Mouse (Mus musculus): ENCODE data around the gene Mettl13. TPM values are rescaled to one million over a fixed set of nuclear protein-coding genes. Genes with fewer than 3 reads are reported as not detected.

Mettl13 gene
- polyA plus RNA-seq (2015; fragmentation: Illumina TruSeq; extraction: RNeasy Lipid Tissue Mini Kit (QIAGEN cat#74804); ENCODE audit: insufficient read depth, low read depth, low replicate concordance) = 2.5 TPM

GRCm38 (mm10) chr1:162548016-162548916 is at the start of gene Mettl13:
Mettl13 (minus strand) TSS chr1:162548551.

GRCm38 (mm10) chr1:162570260-162570748 is 22.0 kb upstream of the Mettl13 start, which contains the start of gene Vamp4:
Vamp4 (plus strand) TSS chr1:162570515.

Other genes with a start within 250 kb of the Mettl13 start
- gene Dnm3, start 70.5 kb downstream of the Mettl13 start, polyA plus RNA-seq (2015; fragmentation: Illumina TruSeq; extraction: RNeasy Lipid Tissue Mini Kit (QIAGEN cat#74804); ENCODE audit: insufficient read depth, low read depth, low replicate concordance) = 2.7 TPM
- gene Vamp4, start 22.0 kb upstream of the Mettl13 start, polyA plus RNA-seq (2015; fragmentation: Illumina TruSeq; extraction: RNeasy Lipid Tissue Mini Kit (QIAGEN cat#74804); ENCODE audit: insufficient read depth, low read depth, low replicate concordance) = 10.5 TPM
- 0.39 TPM for gene Myoc, start 90.6 kb upstream of the Mettl13 start, polyA plus RNA-seq (2015; fragmentation: Illumina TruSeq; extraction: RNeasy Lipid Tissue Mini Kit (QIAGEN cat#74804); ENCODE audit: insufficient read depth, low read depth, low replicate concordance)
- gene Myocos, start 109.7 kb upstream of the Mettl13 start, polyA plus RNA-seq (2015; fragmentation: Illumina TruSeq; extraction: RNeasy Lipid Tissue Mini Kit (QIAGEN cat#74804); ENCODE audit: insufficient read depth, low read depth, low replicate concordance) = not detected
- gene Prrc2c, start 192.0 kb upstream of the Mettl13 start, polyA plus RNA-seq (2015; fragmentation: Illumina TruSeq; extraction: RNeasy Lipid Tissue Mini Kit (QIAGEN cat#74804); ENCODE audit: insufficient read depth, low read depth, low replicate concordance) = 15.1 TPM